ENCODE assay signal across 9 mouse cellular contexts in genomic region chr9:123530566-123531130, GRCm38 (mm10). TPM values are rescaled to one million over a fixed set of nuclear protein-coding genes. Genes with fewer than 3 reads are reported as not detected.
A peak's percentile ranks its signal among the peaks of the same experiment; 100 is the strongest.
DNase-seq lines count a peak whose midpoint lies in the region; ATAC-seq lines count a peak whose summit lies in the region.
"Had no signal": no experiment of that assay in that cellular context is flagged by ENCODE, and none has a peak within 500 bp of the region (broad histone marks: within the 10 kb centered on the region; RNA-seq: fewer than 3 reads in every experiment).

No protein-coding gene starts in this region.

- 52% methylated on average over 11 of the region's 11 CpGs for WGBS in forebrain, embryonic 10.5 days
- 25% methylated on average over 11 of the region's 11 CpGs for WGBS in limb, embryonic 15.5 days

- peak overlapping the region; percentile 56 for H3K4me2 ChIP-seq in limb, embryonic 15.5 days

- H3K9me3 ChIP-seq in erythroblast, embryonic 14.5 days (ENCODE audit: control insufficient read depth, low read length) = no peaks in the 10 kb centered on the region
- H3K9me3 ChIP-seq in forebrain, embryonic 10.5 days = no peaks in the 10 kb centered on the region
- no peaks in the 10 kb centered on the region for H3K9me3 ChIP-seq in limb, embryonic 15.5 days

- peak overlapping the region; percentile 93 for H3K9ac ChIP-seq in limb, embryonic 15.5 days

- H3K4me3 ChIP-seq in erythroblast, embryonic 14.5 days (replicated peaks) = peak overlapping the region; percentile 95
- H3K4me3 ChIP-seq in forebrain, embryonic 10.5 days = peak overlapping the region; percentile 90
- peak overlapping the region; percentile 98 for H3K4me3 ChIP-seq in limb, embryonic 15.5 days

- no peak for ATAC-seq in erythroblast, adult 5-6 weeks (replicated peaks; ENCODE audit: low FRiP score, poor library complexity, severe bottlenecking)
- ATAC-seq in limb, embryonic 15.5 days (ENCODE audit: insufficient number of reproducible peaks, low FRiP score, low TSS enrichment, low read depth) = no peak

- DNase-seq in 416B (ENCODE audit: low read depth) = peak; percentile 66
- no peak for DNase-seq in forebrain, embryonic 10.5 days (ENCODE audit: extremely low spot score, low spot score)
- no peak for DNase-seq in frontal cortex, adult 2 months (ENCODE audit: extremely low spot score in 1 of 2, low spot score in 1 of 2)
- no peak for DNase-seq in testis, postnatal 10 days (ENCODE audit: low spot score)
- no peak for DNase-seq in natural killer cell, adult 2 months (ENCODE audit: low spot score in 2 of 2)
- DNase-seq: gastrocnemius, postnatal 36 days had no signal

- H3K27ac ChIP-seq in forebrain, embryonic 10.5 days = peak overlapping the region; percentile 35; the same call in 1 of the 2 replicates
- H3K27ac ChIP-seq in limb, embryonic 15.5 days = peak overlapping the region; percentile 95

- no peaks in the 10 kb centered on the region for H3K27me3 ChIP-seq in erythroblast, embryonic 14.5 days (ENCODE audit: control insufficient read depth)
- no peaks in the 10 kb centered on the region for H3K27me3 ChIP-seq in forebrain, embryonic 10.5 days (ENCODE audit: poor library complexity, severe bottlenecking)
- no peaks in the 10 kb centered on the region for H3K27me3 ChIP-seq in limb, embryonic 15.5 days

- peaks cover 9% of the 10 kb centered on the region for H3K36me3 ChIP-seq in erythroblast, embryonic 14.5 days (ENCODE audit: control insufficient read depth)
- no peaks in the 10 kb centered on the region for H3K36me3 ChIP-seq in forebrain, embryonic 10.5 days (replicated peaks)
- H3K36me3 ChIP-seq in limb, embryonic 15.5 days = no peaks in the 10 kb centered on the region

- peaks cover 66% of the 10 kb centered on the region for H3K4me1 ChIP-seq in erythroblast, embryonic 14.5 days (ENCODE audit: control insufficient read depth)
- peaks cover 29% of the 10 kb centered on the region for H3K4me1 ChIP-seq in forebrain, embryonic 10.5 days
- peaks cover 24% of the 10 kb centered on the region for H3K4me1 ChIP-seq in limb, embryonic 15.5 days

RNA-seq across cellular contexts. Expression of gene Sacm1l, which starts 1.1 kb away (rescaled TPM):
- polyA plus RNA-seq in erythroblast, embryonic 14.5 days (2012) = 0.07 and 0.08 TPM in 2 replicates
- total RNA-seq in erythroblast, adult 5-6 weeks (2015; ENCODE audit: low replicate concordance) = 12.7 and 15.5 TPM in 2 replicates
- 12.8 and 13.4 TPM in 2 replicates for total RNA-seq in erythroblast, adult 5-6 weeks (2017; ENCODE audit: low replicate concordance)
- polyA plus RNA-seq in forebrain, embryonic 10.5 days (2016; fragmentation: Nextera tagmentation; extraction: Ambion mirVana) = 40.1 and 42.5 TPM in 2 replicates
- polyA plus RNA-seq in limb, embryonic 15.5 days (2015; fragmentation: Nextera tagmentation; extraction: Ambion mirVana) = 51.9 and 55.8 TPM in 2 replicates
- polyA plus RNA-seq in frontal cortex, adult 2 months (2012; rRNA removed) = 37.3 and 40.8 TPM in 2 replicates

RNA-seq across cellular contexts. Expression of gene Limd1, which starts 52.1 kb away (rescaled TPM):
- 1.1 TPM in 2 replicates for polyA plus RNA-seq in erythroblast, embryonic 14.5 days (2012)
- 10.7 and 19.2 TPM in 2 replicates for total RNA-seq in erythroblast, adult 5-6 weeks (2015; ENCODE audit: low replicate concordance)
- total RNA-seq in erythroblast, adult 5-6 weeks (2017; ENCODE audit: low replicate concordance) = 14.1 and 22.6 TPM in 2 replicates
- 55.7 and 57.8 TPM in 2 replicates for polyA plus RNA-seq in forebrain, embryonic 10.5 days (2016; fragmentation: Nextera tagmentation; extraction: Ambion mirVana)
- polyA plus RNA-seq in limb, embryonic 15.5 days (2015; fragmentation: Nextera tagmentation; extraction: Ambion mirVana) = 53.3 and 53.7 TPM in 2 replicates
- 7.9 and 8.4 TPM in 2 replicates for polyA plus RNA-seq in frontal cortex, adult 2 months (2012; rRNA removed)

Comparison
In these comparisons a context has a peak if more than half of its experiments do, and no peak if none do; other contexts are left out.
1. RNA of gene Sacm1l, which starts 1.1 kb away (polyA plus RNA-seq): 51.9 to 55.8 TPM in limb, embryonic 15.5 days, 37.3 to 40.8 TPM in frontal cortex, adult 2 months and 40.1 to 42.5 TPM in forebrain, embryonic 10.5 days; 0.07 to 0.08 TPM in erythroblast, embryonic 14.5 days; every median in the first group is over 10 times any median in the second.
2. Peak in every context shown above with its lines, with median percentiles within 50 percentile points of each other: H3K4me3 ChIP-seq.